Mouse (Mus musculus) Muller cell, postnatal 12 days (primary cell): ENCODE measurements at regions not wholly inside any gene's neighbourhood (a gene's known extent, or its start where the extent isn't known, plus 50 kb on each side); places are given as distances from the start of the nearest gene placed in this dataset.
A peak's percentile ranks its signal among the peaks of the same experiment; 100 is the strongest.

Source experiments
- DNase-seq: peaks from one replicate; pipeline ENCODE4 v3.0.0-alpha.2; 2015; ENCODE audit errors: inconsistent ontology term

DNA sequence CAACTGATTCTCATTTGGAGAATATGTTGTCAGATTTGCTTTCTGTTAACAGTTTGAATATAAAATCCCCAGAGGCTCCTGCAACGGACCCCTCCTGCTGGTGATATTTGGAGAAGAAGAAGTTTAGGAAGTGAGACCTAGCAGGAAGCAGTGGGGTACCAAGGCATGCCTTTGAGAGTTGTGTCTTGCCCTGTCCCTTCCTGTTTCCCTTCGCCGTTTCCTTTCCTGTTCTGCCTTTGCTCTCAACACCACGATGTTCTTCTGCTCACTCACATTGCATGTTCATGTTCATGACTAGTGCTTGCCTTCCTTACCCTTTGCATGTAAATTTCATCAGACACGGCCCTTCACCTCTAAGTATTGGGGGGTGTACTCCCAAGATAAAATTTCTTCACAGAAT, 254.0 kb downstream of the Tle4 start:
- DNase-seq, result no peak

DNA sequence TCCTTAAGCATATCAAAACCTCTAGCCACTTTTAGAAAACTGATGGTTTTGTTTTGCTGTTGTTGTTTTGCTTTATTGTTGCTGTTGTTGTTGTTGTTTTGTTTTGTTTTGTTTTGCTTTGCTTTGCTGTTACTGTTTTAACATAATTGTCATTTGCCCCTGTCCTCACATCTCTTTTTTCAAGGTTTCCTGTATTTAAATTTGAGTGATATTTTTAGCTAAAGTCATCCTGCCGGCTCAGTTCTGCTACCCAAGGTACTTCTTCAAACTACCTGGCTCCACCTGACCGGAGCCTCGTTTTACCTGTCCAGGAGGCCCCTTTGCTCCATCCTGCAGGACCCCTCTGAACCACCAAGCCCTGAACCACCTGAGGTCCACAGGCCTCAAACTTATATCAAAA, 253.4 kb downstream of the Tle4 start:
- DNase-seq, result no peak

- no peak for DNase-seq
Observed at GRCm38 (mm10) chr19:14347026-14347425, 250.8 kb downstream of the Tle4 start.

DNA sequence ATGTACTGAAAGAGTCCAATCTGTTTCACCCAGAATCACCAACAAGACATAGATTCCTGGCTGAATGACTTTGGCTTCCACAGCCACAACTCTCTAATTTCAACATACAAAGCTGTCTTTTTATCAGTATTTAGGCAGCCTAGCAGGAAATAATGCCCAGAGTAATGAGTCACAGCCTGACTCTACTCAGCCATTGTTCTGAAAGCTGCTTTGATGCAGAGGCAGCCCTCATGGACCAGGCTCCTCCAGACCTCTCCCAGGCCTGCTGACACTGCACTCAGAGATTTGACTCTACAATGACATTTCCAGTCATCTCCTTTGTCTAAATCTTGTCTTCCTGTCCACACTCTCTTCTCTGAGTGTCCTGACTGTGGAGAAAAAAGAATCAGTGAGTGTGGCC, 250.4 kb downstream of the Tle4 start:
- peak; percentile 89 for DNase-seq

GRCm38 (mm10) chr19:14349753-14350152, 248.1 kb downstream of the Tle4 start:
- DNase-seq, result no peak

DNA sequence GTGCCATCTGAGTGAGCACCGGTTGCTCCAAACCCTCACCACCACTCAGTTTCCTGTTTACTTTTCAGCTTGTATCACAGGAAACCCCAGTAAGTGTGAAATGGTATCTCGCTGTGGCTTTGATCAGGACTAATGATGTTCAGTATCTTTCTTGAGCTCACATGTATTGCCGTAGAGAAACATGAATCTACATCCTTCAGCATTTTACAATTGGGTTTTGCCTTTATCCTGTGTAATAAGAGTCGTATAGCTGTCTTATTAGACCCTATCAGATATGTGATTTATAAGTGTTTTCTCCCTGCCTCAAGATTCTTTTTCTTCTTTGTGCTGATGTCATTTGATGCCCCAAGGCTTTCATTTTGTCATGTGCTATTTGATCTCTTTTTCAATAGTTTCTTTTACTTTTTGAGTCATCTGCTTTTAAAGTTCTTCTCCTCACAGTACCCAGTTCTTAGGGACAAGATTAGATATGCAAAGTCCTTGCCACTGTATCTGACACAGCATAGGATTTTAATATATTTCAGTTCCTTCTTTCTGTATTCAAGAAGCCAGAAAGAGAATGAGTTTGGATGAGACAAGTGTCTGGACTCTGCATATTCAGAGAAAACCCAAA, 246.0 kb downstream of the Tle4 start:
- DNase-seq, result no peak

GRCm38 (mm10) chr19:14352551-14352950, 245.3 kb downstream of the Tle4 start:
- no peak for DNase-seq

DNA sequence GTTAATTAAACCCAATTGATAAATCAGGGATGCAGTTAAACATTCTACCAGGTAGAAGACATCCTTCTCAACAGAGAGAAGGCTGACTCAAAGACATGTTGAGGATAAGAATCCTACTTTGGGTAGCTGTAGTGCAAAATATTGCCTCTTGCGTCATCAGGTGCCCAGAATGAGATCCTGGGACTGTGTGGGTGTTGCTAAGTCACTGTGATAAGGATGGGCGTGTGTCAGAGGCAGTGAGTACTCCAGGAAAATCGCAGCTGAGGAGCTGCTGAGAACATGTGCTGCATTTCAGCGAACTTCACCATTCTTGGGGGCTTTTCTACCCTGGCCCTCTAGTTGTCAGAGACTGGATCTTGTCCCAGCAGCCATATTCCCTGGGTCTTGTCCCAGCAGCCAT, 244.7 kb downstream of the Tle4 start:
- no peak for DNase-seq

GRCm38 (mm10) chr19:14355128-14355527, 242.7 kb downstream of the Tle4 start:
- no peak for DNase-seq

DNA sequence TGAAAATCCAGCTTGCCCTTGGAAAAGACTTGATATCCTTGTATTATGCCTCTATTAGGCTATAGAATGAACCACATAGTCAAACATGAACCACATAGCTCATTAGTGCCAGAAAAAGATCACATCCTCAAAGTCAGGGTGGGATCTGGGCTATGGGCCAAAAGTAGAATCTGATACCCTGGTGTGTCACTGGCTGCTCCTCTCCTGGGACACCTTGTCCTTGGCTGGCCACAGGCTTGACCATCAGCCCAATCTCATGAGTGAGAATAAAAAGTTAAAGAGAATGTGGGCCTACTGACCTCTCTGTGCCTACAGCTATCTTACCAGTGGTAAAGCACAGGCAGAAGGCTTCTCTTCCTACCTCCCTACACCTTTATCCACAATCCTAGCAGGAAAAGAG, 241.9 kb downstream of the Tle4 start:
- no peak for DNase-seq

GRCm38 (mm10) chr19:14360611-14361010, 237.2 kb downstream of the Tle4 start:
- no peak for DNase-seq

DNA sequence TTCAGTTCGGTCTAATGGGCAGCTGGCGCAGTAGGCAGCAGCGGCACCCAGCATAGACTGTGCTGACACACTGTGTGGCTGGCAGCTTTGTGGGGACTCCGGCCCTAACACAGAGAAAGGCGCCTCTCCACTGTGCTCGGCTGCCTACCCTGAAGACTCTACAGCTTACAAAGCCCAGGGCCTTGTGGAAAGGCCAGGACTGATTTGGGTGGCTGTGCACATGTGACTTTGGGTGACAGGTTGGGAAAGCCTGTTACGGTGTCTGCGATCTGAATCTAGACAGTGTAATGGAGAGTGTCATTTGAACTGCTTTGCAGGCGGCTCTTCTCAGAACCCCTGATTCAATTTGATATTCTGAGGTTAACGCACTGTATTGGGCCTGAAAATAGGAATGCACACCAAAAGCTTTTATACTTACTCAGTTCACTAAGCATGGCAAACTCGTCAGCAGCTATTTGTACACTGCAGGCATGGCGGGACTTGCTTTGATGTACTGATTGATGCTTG, 228.7 kb downstream of the Tle4 start:
- DNase-seq, result peak; percentile 39

DNA sequence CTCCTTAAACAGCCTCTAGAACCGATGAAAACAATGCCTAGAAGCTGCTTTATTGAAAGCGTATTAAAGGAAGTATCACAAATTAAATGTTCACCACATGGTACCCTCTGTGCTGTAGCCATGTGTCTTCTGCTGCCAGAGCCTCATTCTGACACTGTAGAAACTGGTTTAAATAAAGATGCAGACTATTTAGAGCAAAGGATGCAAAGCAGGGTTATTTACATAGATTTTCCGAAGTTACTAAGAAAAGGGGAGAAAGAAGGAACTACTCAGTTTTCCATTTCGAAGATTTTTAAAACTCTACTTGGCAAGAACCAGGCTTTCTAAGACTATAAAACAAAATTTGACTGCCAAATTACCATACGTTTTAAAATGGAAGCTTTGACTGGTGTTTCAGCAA, 226.5 kb downstream of the Tle4 start:
- no peak for DNase-seq

DNA sequence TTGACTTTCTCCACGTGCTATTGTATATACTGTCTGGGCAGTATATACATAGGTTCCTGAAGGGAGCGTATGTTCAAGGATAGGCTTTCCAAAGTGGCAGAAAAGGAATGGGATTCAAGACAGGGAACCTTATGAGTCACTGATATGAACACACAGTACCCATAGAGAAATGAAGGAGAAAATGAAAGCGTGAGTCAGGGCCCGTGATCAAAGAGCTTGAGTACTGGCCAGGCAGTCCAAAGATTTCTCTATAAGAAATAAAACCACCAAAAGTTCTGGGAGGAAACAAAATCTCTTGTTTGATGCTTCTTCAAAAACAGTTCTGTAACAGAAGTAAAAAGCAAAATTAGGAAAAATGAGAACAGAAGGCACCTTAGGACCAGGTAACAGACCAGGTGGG, 223.9 kb downstream of the Tle4 start:
- peak; percentile 3 for DNase-seq

GRCm38 (mm10) chr19:14380898-14381297, 217.0 kb downstream of the Tle4 start:
- no peak for DNase-seq

- DNase-seq, result no peak
Observed at GRCm38 (mm10) chr19:14387796-14388195, 210.1 kb downstream of the Tle4 start.

DNA sequence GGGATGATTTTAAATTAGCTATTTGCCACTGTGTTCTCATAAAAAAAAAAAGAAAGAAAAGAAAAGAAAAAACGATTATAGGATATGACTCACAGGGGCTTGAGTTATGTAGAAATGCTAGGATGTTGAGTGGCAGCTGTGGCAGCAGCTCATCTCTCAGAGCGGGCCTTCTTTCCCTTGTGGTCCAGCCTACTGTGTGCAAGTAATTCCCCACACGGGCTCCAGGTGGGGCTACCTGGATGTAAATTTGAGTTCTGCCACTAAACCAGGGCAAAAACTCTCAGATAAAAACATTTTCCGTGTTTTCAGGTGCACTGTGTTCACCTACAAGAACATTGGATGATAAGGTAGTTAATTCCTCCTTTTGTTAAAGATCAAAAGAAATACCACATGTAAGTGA, 209.3 kb downstream of the Tle4 start:
- no peak for DNase-seq

DNA sequence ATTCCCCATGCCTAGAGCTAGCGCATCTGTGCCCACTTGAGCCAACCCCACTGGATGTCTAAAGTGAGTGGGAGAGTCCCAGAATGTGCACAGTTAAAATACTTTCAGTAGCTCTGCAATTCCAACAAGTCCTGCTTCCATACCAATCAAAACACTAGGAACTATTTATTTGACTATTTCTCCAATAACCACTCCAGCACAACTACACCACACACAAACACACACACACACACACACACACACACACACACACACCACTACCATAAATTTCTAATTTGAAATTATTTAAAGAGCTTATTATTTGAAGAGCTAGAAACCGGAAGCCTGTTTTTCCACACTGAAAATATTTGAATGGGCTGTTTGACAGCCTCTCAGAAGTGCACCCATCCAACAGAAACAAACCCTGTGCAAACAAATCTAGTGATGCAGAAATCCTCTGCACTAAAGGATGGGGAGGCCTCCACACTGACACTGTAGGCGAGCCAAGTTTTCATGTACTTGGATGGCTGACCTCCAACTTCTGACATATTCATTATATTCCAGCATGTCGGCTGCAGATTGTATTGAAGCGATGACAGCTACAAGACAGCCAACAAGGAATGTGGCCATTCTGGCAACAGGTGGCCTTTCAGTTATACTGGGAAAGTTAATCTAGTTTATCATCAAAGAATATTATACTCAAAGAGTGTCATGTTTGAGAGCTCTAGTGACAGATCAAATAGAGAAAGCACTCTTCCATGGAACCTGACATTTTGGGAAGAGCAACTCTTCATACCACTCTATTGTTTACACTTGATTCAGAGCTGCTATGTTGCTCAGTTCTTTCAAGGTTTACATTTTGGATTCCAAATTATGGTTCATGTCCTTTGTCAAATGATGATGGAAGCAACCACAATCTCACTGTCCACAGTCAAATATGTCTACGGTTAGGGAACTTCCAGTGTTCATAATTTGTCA, 207.7 kb downstream of the Tle4 start:
- peak; percentile 84 for DNase-seq

DNA sequence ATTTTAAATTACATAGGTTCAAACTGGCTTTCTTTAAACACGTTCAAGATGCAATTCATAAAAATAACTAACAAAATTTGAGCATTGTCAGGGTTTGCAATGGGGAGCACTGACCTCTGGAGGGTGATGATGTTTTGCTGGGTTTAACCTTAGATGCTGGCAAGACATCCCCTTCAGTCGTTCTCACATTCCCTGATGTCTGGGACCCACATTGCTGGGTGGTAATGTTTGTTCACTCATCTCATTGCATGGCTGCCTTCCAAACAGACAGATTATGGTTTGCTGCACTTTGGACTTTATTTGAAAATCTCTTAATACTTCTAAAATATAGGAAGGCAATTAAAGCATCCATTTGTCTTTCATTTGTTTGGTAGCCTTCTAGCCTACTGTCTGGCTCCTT, 206.9 kb downstream of the Tle4 start:
- no peak for DNase-seq
